Mouse (Mus musculus) kidney, embryonic 16.5 days (tissue): ENCODE data around the gene Chac1. TPM values are rescaled to one million over a fixed set of nuclear protein-coding genes. Genes with fewer than 3 reads are reported as not detected.

Experiments used
- ATAC-seq: fragments of 200-750 bp; cut with Nextera tagmentation; 2 replicates; pipeline ENCODE4 v1.8.0; 2017; ENCODE audit warnings: moderate TSS enrichment; ENCODE audit not compliant: low FRiP score, low TSS enrichment
- H3K27ac ChIP-seq: fragments of 300-500 bp; sonication (generic); 2 replicates; pipeline ENCODE4 v1.5.1; 2014; ENCODE audit warnings: low read length
- H3K27me3 ChIP-seq: fragments of 300-500 bp; sonication (generic); 2 replicates; pipeline ENCODE4 v1.6.1; 2014; ENCODE audit warnings: low read length, control low read depth, mixed read lengths; ENCODE audit not compliant: insufficient read depth
- H3K36me3 ChIP-seq: fragments of 300-500 bp; sonication (generic); 2 replicates; pipeline ENCODE4 v1.6.1; 2014; ENCODE audit warnings: low read length, control low read depth, mixed read lengths; ENCODE audit not compliant: insufficient read depth
- H3K4me1 ChIP-seq: fragments of 300-500 bp; sonication (generic); 2 replicates; pipeline ENCODE4 v1.6.1; 2014; ENCODE audit warnings: low read length, control low read depth, mixed read lengths; ENCODE audit not compliant: insufficient read depth
- H3K4me2 ChIP-seq: fragments of 300-500 bp; sonication (generic); replicated peaks from 2 replicates; pipeline ENCODE4 v1.6.1; 2014; ENCODE audit warnings: low read depth, low read length
- H3K4me3 ChIP-seq: fragments of 300-500 bp; sonication (generic); 2 replicates; pipeline ENCODE4 v1.5.1; 2014; ENCODE audit warnings: mild to moderate bottlenecking, low read length
- H3K9ac ChIP-seq: fragments of 300-500 bp; sonication (generic); replicated peaks from 2 replicates; pipeline ENCODE4 v1.6.1; 2014; ENCODE audit warnings: low read length
- H3K9me3 ChIP-seq: fragments of 300-500 bp; sonication (generic); 2 replicates; pipeline ENCODE4 v1.6.1; 2016; ENCODE audit warnings: low read length, control low read depth
- WGBS: fragments of 180-500 bp; shearing (Covaris S2); extraction: QIAGEN DNeasy Blood & Tissue Kit; methylation state at CpG from one replicate; pipeline ENCODE4 v1.1.7; 2014; 5-methylcytosine and 5-hydroxymethylcytosine counted together
- polyA plus RNA-seq: library from polyadenylated mRNA; unstranded; fragments of >200 nt; fragmentation: Nextera tagmentation; extraction: Ambion mirVana; gene quantifications from 2 replicates; pipeline ENCODE4 v1.2.1, GENCODE M21; 2015

Chac1 gene
- polyA plus RNA-seq, 1 experiment from 2014 or later, result 1.3 TPM

DNA sequence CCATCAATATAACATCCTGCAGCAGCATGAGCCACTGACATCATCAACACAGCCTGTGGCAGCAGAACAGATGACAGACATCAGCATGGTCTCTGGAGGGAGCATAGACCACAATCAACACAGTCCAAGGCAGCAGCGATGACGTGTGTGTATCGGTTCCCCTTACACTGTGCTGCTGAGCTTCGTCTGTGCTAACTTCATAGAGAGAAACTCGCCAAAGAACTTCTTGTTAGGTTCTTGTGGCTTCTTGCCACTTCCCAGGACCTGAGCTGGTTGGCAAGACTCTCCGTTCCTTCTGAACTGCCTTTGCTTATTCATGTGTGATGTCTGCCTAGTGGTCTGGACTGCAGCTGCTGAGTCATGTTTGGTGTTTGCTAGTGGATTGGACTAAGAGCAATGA is 7.2 kb downstream of the Chac1 start:
- no peaks in the 10 kb centered on the region for H3K4me1 ChIP-seq
- no peaks in the 10 kb centered on the region for H3K36me3 ChIP-seq
- 85% methylated on average over 6 of the region's 6 CpGs for WGBS
- H3K9me3 ChIP-seq, result peaks cover 12% of the 10 kb centered on the region
- H3K27ac ChIP-seq, result no peak overlapping the region
- H3K4me3 ChIP-seq, result no peak overlapping the region
- H3K9ac ChIP-seq, result no peak overlapping the region
- no peak overlapping the region for H3K4me2 ChIP-seq
- no peaks in the 10 kb centered on the region for H3K27me3 ChIP-seq
- ATAC-seq, result no peak

DNA sequence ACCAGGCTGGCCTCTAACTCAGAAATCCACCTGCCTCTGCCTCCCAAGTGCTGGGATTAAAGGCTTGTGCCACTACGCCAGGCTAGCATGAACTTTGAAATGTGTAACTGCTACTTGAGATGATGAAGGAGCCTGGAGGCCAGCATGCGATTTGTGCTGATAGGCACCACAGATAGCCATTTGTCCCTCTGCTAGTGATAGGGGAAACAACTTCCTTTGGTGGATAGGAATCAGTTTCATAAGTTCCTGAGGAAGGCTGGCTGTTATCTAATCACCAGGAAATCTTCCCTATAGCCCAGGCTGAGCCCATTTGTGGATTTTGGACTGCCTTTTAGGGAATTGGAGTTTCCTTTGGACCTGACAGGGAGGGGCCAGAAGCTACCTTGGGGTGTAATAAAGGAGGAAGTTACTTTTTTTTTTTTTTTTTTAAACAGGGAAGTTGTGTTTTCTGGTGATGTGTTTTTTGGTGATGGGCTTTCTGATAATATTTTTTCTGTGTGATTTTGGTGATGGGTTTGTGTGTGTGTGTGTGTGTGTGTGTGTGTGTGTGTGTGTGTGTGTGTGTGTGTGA is 8.8 kb downstream of the Chac1 start:
- H3K4me1 ChIP-seq, result no peaks in the 10 kb centered on the region
- H3K4me3 ChIP-seq, result no peak overlapping the region
- no peaks in the 10 kb centered on the region for H3K36me3 ChIP-seq
- H3K27ac ChIP-seq, result no peak overlapping the region
- ATAC-seq, result no peak
- 77% methylated on average over 2 of the region's 2 CpGs for WGBS
- no peak overlapping the region for H3K4me2 ChIP-seq
- H3K9me3 ChIP-seq, result peaks cover 12% of the 10 kb centered on the region
- H3K9ac ChIP-seq, result no peak overlapping the region
- no peaks in the 10 kb centered on the region for H3K27me3 ChIP-seq

DNA sequence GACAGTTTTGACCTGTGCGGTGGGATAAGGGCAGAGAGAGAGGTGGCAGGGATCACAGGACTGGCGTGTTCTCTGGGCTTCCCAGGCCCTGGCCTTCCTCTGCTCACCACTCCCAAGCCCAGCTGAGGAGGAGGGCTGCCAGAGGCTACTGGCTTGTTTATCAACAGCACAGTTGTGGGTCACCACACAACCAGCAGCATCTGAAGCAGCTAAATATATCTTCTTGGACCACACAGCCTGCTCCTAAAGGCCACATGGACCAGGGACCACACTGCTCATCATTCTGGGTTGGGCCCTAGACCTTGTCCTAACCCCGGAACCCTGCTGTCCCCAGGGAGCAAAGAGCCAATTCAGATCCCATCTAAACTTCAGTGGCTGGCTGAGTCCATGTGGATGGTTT is 13.9 kb downstream of the Chac1 start:
- 75% methylated on average over 3 of the region's 3 CpGs for WGBS
- Histone ChIP-seq H3K27ac (no peak overlapping the region), H3K4me3 (no peak overlapping the region), H3K9me3 (peaks cover 9% of the 10 kb centered on the region), H3K4me2 (no peak overlapping the region), H3K36me3 (peaks cover 8% of the 10 kb centered on the region), H3K9ac (no peak overlapping the region), H3K4me1 (no peaks in the 10 kb centered on the region), H3K27me3 (no peaks in the 10 kb centered on the region)
- ATAC-seq, result no peak

DNA sequence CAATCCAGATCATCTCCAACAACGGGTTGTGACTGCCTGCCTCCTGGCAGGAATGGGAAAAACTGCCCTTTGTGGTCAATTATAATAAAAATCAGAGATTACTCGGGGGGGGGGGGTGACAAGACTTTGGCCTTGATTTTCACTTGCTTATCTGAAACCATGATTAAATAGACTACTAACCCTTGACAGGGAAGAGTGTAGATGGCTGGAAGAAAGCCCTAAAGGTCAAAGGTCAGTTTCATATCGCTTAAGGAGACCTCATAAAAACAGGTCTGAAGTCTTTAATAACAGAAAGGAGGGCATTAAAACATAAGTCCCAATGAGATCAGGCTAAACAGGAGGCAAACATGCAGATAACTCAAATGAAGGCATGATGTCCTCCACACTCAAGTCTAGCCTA is 16.3 kb downstream of the Chac1 start:
- no peak overlapping the region for H3K4me2 ChIP-seq
- no peaks in the 10 kb centered on the region for H3K27me3 ChIP-seq
- no peaks in the 10 kb centered on the region for H3K9me3 ChIP-seq
- WGBS, result 80% methylated on average over 3 of the region's 3 CpGs
- H3K27ac ChIP-seq, result no peak overlapping the region
- no peak overlapping the region for H3K9ac ChIP-seq
- H3K4me1 ChIP-seq, result no peaks in the 10 kb centered on the region
- ATAC-seq, result no peak
- peaks cover 23% of the 10 kb centered on the region for H3K36me3 ChIP-seq
- H3K4me3 ChIP-seq, result no peak overlapping the region

DNA sequence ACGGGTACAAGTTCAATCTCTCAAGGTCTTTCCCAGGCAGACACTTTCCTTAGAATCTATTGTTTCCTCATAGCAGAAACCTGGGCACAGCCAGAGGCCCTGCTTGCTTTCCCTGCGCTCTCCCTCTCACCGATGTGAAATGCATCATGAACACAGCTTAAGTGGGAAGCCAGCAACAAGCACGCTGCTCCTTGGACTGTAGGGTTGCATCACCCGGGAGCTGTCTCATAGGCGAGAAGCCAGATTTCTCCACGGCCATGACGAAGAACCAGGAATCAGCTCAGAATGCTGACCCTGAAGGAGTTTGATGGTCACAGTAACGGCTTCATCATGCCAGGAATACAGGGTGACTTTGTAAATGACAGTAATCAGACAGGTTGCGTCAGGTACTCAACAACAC is 19.1 kb downstream of the Chac1 start:
- Histone ChIP-seq H3K36me3 (peaks cover 47% of the 10 kb centered on the region), H3K4me3 (no peak overlapping the region), H3K4me1 (no peaks in the 10 kb centered on the region), H3K27me3 (no peaks in the 10 kb centered on the region), H3K27ac (no peak overlapping the region), H3K9ac (no peak overlapping the region), H3K4me2 (no peak overlapping the region), H3K9me3 (no peaks in the 10 kb centered on the region)
- 94% methylated on average over 10 of the region's 10 CpGs for WGBS
- no peak for ATAC-seq

DNA sequence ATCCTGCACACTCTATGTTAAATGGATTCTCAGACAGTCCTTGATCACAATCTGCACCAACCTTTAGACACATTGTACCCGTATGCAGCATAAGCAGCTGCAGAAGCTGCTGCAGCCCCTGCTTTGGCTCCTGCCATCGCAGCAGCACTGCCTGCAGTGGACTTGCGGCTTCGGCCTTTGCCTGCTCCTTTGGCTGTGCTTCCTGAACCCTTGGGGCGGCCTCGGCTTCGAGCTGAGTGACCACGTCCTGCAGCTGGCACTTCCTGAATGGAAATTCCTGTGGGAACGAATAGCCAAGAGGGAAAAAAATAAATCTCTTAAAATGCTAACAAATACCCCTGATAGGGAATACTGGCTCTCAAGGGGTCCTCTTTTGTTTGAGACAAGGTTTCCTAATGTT is 26.3 kb downstream of the Chac1 start:
- peaks cover 71% of the 10 kb centered on the region for H3K36me3 ChIP-seq
- H3K4me2 ChIP-seq, result no peak overlapping the region
- no peak overlapping the region for H3K4me3 ChIP-seq
- H3K4me1 ChIP-seq, result no peaks in the 10 kb centered on the region
- H3K27ac ChIP-seq, result 0 out of 2 replicates have a peak overlapping the region, but pooled peaks have one; percentile 44
- 73% methylated on average over 9 of the region's 9 CpGs for WGBS
- H3K9ac ChIP-seq, result no peak overlapping the region
- no peaks in the 10 kb centered on the region for H3K27me3 ChIP-seq
- H3K9me3 ChIP-seq, result no peaks in the 10 kb centered on the region
- no peak for ATAC-seq

DNA sequence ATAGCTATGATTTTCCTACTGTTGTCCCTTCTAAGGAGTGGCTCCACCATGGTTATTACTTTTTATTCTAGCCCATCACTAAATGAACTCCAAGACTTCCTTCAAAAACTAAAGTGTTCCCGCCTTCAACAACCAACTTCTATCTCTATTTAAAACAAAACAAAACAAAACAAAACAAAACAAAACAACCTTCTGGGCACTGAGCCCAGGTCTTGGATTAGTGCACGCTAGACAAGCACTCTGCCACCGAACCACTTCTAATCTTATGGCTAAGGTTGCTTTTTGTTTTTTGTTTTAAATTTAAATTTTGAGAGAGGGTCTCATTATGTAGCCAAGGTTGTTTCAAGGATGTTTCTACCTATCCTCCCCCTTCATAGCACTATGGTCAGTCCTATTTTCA is 26.8 kb downstream of the Chac1 start:
- H3K27ac ChIP-seq, result 0 out of 2 replicates have a peak overlapping the region, but pooled peaks have one; percentile 44
- H3K9me3 ChIP-seq, result no peaks in the 10 kb centered on the region
- H3K4me3 ChIP-seq, result no peak overlapping the region
- WGBS, result 77% methylated on average over 3 of the region's 3 CpGs
- no peaks in the 10 kb centered on the region for H3K27me3 ChIP-seq
- no peak overlapping the region for H3K4me2 ChIP-seq
- no peak for ATAC-seq
- H3K9ac ChIP-seq, result no peak overlapping the region
- peaks cover 70% of the 10 kb centered on the region for H3K36me3 ChIP-seq
- H3K4me1 ChIP-seq, result no peaks in the 10 kb centered on the region

DNA sequence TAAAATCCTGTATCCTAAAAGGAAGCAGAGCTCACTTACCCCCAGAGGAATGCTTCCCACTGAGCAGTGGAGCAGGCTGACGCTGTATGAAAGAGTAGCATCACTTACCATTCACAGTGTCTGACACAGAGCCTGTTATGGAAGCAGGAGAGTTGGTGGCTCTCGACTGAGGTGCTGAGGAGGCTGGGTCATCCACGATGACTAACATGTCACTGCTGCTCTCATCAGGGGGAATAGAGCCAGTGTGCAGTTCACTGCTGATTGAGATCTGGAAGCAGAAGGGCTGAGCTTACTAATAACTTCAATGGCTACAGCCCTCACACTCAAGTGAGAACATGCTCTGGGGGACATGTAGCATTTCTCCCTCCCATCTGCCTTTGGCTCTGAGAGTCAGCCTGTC is 28.4 kb downstream of the Chac1 start:
- H3K4me1 ChIP-seq, result no peaks in the 10 kb centered on the region
- no peak overlapping the region for H3K9ac ChIP-seq
- peaks cover 59% of the 10 kb centered on the region for H3K36me3 ChIP-seq
- no peak for ATAC-seq
- no peak overlapping the region for H3K4me3 ChIP-seq
- no peak overlapping the region for H3K27ac ChIP-seq
- H3K27me3 ChIP-seq, result no peaks in the 10 kb centered on the region
- no peak overlapping the region for H3K4me2 ChIP-seq
- 87% methylated on average over 3 of the region's 3 CpGs for WGBS
- H3K9me3 ChIP-seq, result no peaks in the 10 kb centered on the region

DNA sequence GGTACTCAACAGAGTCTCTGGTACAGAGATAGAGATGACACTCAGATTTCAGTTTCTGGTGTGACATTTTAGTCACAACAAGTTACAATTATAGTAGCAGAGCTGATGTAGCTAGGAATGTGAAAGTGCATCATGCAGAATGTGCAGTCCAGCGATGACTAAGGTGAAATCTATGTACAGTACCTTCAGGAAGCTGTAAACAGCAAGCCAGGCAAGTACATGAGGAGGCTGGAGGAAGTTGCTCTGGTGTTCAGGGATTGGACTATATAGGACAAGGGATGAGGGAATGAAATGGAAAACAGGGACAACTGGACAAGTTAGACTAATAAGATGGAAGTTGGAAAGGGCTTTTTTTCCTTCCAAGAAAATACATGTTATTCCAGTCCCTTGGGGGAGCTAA is 37.2 kb downstream of the Chac1 start:
- Histone ChIP-seq H3K27me3 (no peaks in the 10 kb centered on the region), H3K9ac (no peak overlapping the region), H3K9me3 (no peaks in the 10 kb centered on the region), H3K4me1 (no peaks in the 10 kb centered on the region), H3K4me3 (no peak overlapping the region), H3K27ac (no peak overlapping the region), H3K4me2 (no peak overlapping the region), H3K36me3 (peaks cover 23% of the 10 kb centered on the region)
- ATAC-seq, result no peak
- 78% methylated on average over 1 of the region's 1 CpGs for WGBS

DNA sequence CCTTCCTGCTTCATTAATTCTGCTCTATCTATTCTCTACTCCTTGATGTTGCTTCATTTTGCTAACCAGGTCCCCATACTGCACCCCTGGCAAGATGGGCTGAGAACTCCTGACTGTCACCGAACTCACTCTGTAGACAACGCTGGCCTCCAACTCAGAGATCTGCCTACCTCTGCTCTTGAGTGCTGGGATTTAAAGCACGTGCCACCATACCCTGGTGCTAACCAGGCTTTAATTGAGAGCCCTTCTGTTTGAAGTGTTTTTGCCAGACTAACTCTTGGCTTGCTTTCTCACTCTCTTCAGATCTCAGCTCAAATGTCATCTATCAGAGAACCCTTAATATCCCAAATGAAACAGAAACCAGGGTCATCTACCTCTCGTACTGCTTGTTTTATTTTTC is 39.0 kb downstream of the Chac1 start:
- no peak overlapping the region for H3K9ac ChIP-seq
- H3K4me3 ChIP-seq, result no peak overlapping the region
- H3K4me2 ChIP-seq, result no peak overlapping the region
- H3K9me3 ChIP-seq, result no peaks in the 10 kb centered on the region
- H3K4me1 ChIP-seq, result no peaks in the 10 kb centered on the region
- WGBS, result 92% methylated on average over 4 of the region's 4 CpGs
- H3K27ac ChIP-seq, result no peak overlapping the region
- ATAC-seq, result no peak
- peaks cover 30% of the 10 kb centered on the region for H3K36me3 ChIP-seq
- H3K27me3 ChIP-seq, result no peaks in the 10 kb centered on the region
